Mouse (Mus musculus): Measurements from ENCODE around the gene Sfmbt1.

GRCm38 (mm10) chr14:30690685-30691084, 24.0 kb upstream of the Sfmbt1 start:
- no peak for TF ChIP-seq POLR2A (IDR thresholded peaks at IDR 0.05; ENCODE audit: insufficient read length, low read depth)
- no peak for TF ChIP-seq CEBPB (IDR thresholded peaks at IDR 0.05; ENCODE audit: insufficient read depth, poor library complexity, severe bottlenecking)
- no peak for TF ChIP-seq SRF (IDR thresholded peaks at IDR 0.05; ENCODE audit: control insufficient read depth, insufficient read length, low read depth)

Data from myocyte (in vitro differentiated cells).